8 mouse cellular contexts compared by ENCODE assay signal in the genomic region with DNA sequence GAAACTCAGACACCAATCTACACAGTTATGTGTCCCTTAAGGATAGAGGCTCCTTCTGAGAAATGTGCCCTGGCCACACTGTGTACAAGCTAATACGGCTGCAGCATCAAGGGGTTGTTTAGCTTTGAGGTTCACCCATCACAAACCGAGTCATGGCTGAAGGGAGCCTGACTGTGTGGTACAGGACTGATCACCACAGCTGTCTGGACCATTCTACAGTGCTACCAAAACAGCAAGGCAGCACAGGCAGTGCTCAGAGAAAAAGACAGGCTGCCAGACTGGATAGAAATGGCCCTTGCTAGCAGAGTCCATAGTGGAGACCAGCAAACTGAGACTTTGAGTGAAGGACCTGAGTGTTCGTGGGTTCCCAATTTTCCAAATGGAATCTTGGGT. TPM values are rescaled to one million over a fixed set of nuclear protein-coding genes. Genes with fewer than 3 reads are reported as not detected.
DNase-seq lines count a peak whose midpoint lies in the region; ATAC-seq and TF ChIP-seq lines count a peak whose summit lies in the region.

No protein-coding gene starts in this region.

- WGBS in lung, embryonic 14.5 days, result 19% methylated on average over 3 of the region's 3 CpGs
- 52% methylated on average over 3 of the region's 3 CpGs for WGBS in limb, embryonic 12.5 days
- 62% methylated on average over 3 of the region's 3 CpGs for WGBS in neural tube, embryonic 14.5 days

- peak overlapping the region; percentile 73 for H3K9ac ChIP-seq in lung, embryonic 14.5 days
- H3K9ac ChIP-seq in limb, embryonic 12.5 days (replicated peaks), result peak overlapping the region; percentile 86
- H3K9ac ChIP-seq in neural tube, embryonic 14.5 days (replicated peaks; ENCODE audit: low read depth, low read length), result peak overlapping the region; percentile 84

- H3K36me3 ChIP-seq in lung, embryonic 14.5 days (ENCODE audit: insufficient read depth), result peaks cover 22% of the 10 kb centered on the region
- H3K36me3 ChIP-seq in limb, embryonic 12.5 days, result peaks cover 28% of the 10 kb centered on the region
- H3K36me3 ChIP-seq in neural tube, embryonic 14.5 days (ENCODE audit: control insufficient read depth, insufficient read depth, low read length), result 0 out of 2 replicates have a peak, but pooled peaks cover 4% of the 10 kb centered on the region

- H3K9me3 ChIP-seq in lung, embryonic 14.5 days (ENCODE audit: low read depth, low read length), result no peaks in the 10 kb centered on the region
- no peaks in the 10 kb centered on the region for H3K9me3 ChIP-seq in limb, embryonic 12.5 days
- H3K9me3 ChIP-seq in neural tube, embryonic 14.5 days (ENCODE audit: control insufficient read depth, low read length), result no peaks in the 10 kb centered on the region

- peaks cover 13% of the 10 kb centered on the region for H3K4me1 ChIP-seq in lung, embryonic 14.5 days (ENCODE audit: insufficient read depth)
- peaks cover 10% of the 10 kb centered on the region for H3K4me1 ChIP-seq in embryonic fibroblast, embryonic 13.5 days (ENCODE audit: control insufficient read depth, insufficient read depth, low read length)
- H3K4me1 ChIP-seq in limb, embryonic 12.5 days (replicated peaks), result peaks cover 28% of the 10 kb centered on the region
- peaks cover 16% of the 10 kb centered on the region for H3K4me1 ChIP-seq in neural tube, embryonic 14.5 days (ENCODE audit: control insufficient read depth, insufficient read depth, low read length)

- DNase-seq in lung, embryonic 14.5 days, result no peak
- DNase-seq in lung, postnatal 36 days, result no peak
- no peak for DNase-seq in frontal cortex, adult 2 months (ENCODE audit: extremely low spot score in 1 of 2, low spot score in 1 of 2)
- DNase-seq in frontal cortex, postnatal 14 days (ENCODE audit: low spot score in 2 of 2), result no peak
- no peak for DNase-seq in right cerebral cortex, postnatal 14 days

- H3K4me2 ChIP-seq in lung, embryonic 14.5 days, result peak overlapping the region; percentile 65
- H3K4me2 ChIP-seq in limb, embryonic 12.5 days, result peak overlapping the region; percentile 70
- H3K4me2 ChIP-seq in neural tube, embryonic 14.5 days (ENCODE audit: low read depth, low read length), result peak overlapping the region; percentile 72

- TF ChIP-seq POLR2A in embryonic fibroblast, embryonic 13.5 days (IDR thresholded peaks at IDR 0.05; ENCODE audit: low read depth, low read length), result no peak

- H3K27me3 ChIP-seq in lung, embryonic 14.5 days (ENCODE audit: insufficient read depth, low read length), result no peaks in the 10 kb centered on the region
- H3K27me3 ChIP-seq in limb, embryonic 12.5 days, result no peaks in the 10 kb centered on the region
- H3K27me3 ChIP-seq in neural tube, embryonic 14.5 days (ENCODE audit: control insufficient read depth, insufficient read depth, low read length), result no peaks in the 10 kb centered on the region

- peak overlapping the region; percentile 69 for H3K4me3 ChIP-seq in lung, embryonic 14.5 days (ENCODE audit: low read depth, low read length)
- H3K4me3 ChIP-seq in embryonic fibroblast, embryonic 13.5 days (ENCODE audit: insufficient read depth, low read length), result peak overlapping the region; percentile 88
- H3K4me3 ChIP-seq in limb, embryonic 12.5 days (replicated peaks), result peak overlapping the region; percentile 80
- H3K4me3 ChIP-seq in neural tube, embryonic 14.5 days (ENCODE audit: low read depth, low read length), result peak overlapping the region; percentile 81

- no peak for TF ChIP-seq CTCF in lung, embryonic 14.5 days (IDR thresholded peaks at IDR 0.05; ENCODE audit: low read depth)
- no peak for TF ChIP-seq CTCF in embryonic fibroblast, embryonic 13.5 days (IDR thresholded peaks at IDR 0.05; ENCODE audit: borderline replicate concordance, insufficient read depth, low read length)

- H3K27ac ChIP-seq in lung, embryonic 14.5 days (ENCODE audit: low read depth), result no peak overlapping the region
- no peak overlapping the region for H3K27ac ChIP-seq in embryonic fibroblast, embryonic 13.5 days (ENCODE audit: insufficient read depth, low read length)
- H3K27ac ChIP-seq in limb, embryonic 12.5 days, result no peak overlapping the region
- H3K27ac ChIP-seq in neural tube, embryonic 14.5 days (ENCODE audit: low read depth, low read length), result no peak overlapping the region

- ATAC-seq in lung, embryonic 14.5 days (ENCODE audit: insufficient read depth), result peak; percentile 13; the same call in 1 of the 2 replicates
- ATAC-seq in limb, embryonic 12.5 days (ENCODE audit: insufficient number of reproducible peaks, insufficient read depth, low FRiP score, low TSS enrichment, low read depth), result no peak
- ATAC-seq in neural tube, embryonic 14.5 days (ENCODE audit: low read depth), result no peak

RNA-seq across cellular contexts. Expression of a gene that starts 1.3 kb away (rescaled TPM):
- polyA plus RNA-seq in lung, embryonic 14.5 days (2014; fragmentation: Nextera tagmentation; extraction: Ambion mirVana), result 481 and 484 TPM in 2 replicates
- polyA plus RNA-seq in embryonic fibroblast, embryonic 13.5 days (2011; ENCODE audit: insufficient read length, low read depth, missing spikeins), result 381 and 419 TPM in 2 replicates
- polyA plus RNA-seq in limb, embryonic 12.5 days (2016; fragmentation: Nextera tagmentation; extraction: Ambion mirVana), result 287 and 288 TPM in 2 replicates
- 555 and 595 TPM in 2 replicates for polyA plus RNA-seq in neural tube, embryonic 14.5 days (2014; fragmentation: Nextera tagmentation; extraction: Ambion mirVana)
- polyA plus RNA-seq in frontal cortex, adult 2 months (2012; rRNA removed), result 4,774 and 5,236 TPM in 2 replicates

RNA-seq across cellular contexts. Expression of a gene that starts 9.4 kb away (rescaled TPM):
- not detected in 2 replicates for polyA plus RNA-seq in lung, embryonic 14.5 days (2014; fragmentation: Nextera tagmentation; extraction: Ambion mirVana)
- polyA plus RNA-seq in embryonic fibroblast, embryonic 13.5 days (2011; ENCODE audit: insufficient read length, low read depth, missing spikeins), result not detected in 2 replicates
- polyA plus RNA-seq in limb, embryonic 12.5 days (2016; fragmentation: Nextera tagmentation; extraction: Ambion mirVana), result not detected in 2 replicates
- not detected in 2 replicates for polyA plus RNA-seq in neural tube, embryonic 14.5 days (2014; fragmentation: Nextera tagmentation; extraction: Ambion mirVana)
- polyA plus RNA-seq in frontal cortex, adult 2 months (2012; rRNA removed), result not detected in 2 replicates

RNA-seq across cellular contexts. Expression of a gene that starts 39.3 kb away (rescaled TPM):
- 0.49 TPM in 1 of 2 replicates, not detected in the other for polyA plus RNA-seq in lung, embryonic 14.5 days (2014; fragmentation: Nextera tagmentation; extraction: Ambion mirVana)
- polyA plus RNA-seq in embryonic fibroblast, embryonic 13.5 days (2011; ENCODE audit: insufficient read length, low read depth, missing spikeins), result not detected in 2 replicates
- polyA plus RNA-seq in limb, embryonic 12.5 days (2016; fragmentation: Nextera tagmentation; extraction: Ambion mirVana), result not detected in 2 replicates
- polyA plus RNA-seq in neural tube, embryonic 14.5 days (2014; fragmentation: Nextera tagmentation; extraction: Ambion mirVana), result not detected in 2 replicates
- polyA plus RNA-seq in frontal cortex, adult 2 months (2012; rRNA removed), result not detected in 2 replicates

RNA-seq across cellular contexts. Expression of a gene that starts 54.3 kb away (rescaled TPM):
- not detected in 2 replicates for polyA plus RNA-seq in lung, embryonic 14.5 days (2014; fragmentation: Nextera tagmentation; extraction: Ambion mirVana)
- polyA plus RNA-seq in embryonic fibroblast, embryonic 13.5 days (2011; ENCODE audit: insufficient read length, low read depth, missing spikeins), result not detected in 2 replicates
- polyA plus RNA-seq in limb, embryonic 12.5 days (2016; fragmentation: Nextera tagmentation; extraction: Ambion mirVana), result not detected in 2 replicates
- polyA plus RNA-seq in neural tube, embryonic 14.5 days (2014; fragmentation: Nextera tagmentation; extraction: Ambion mirVana), result not detected in 2 replicates
- not detected in 2 replicates for polyA plus RNA-seq in frontal cortex, adult 2 months (2012; rRNA removed)
